Mouse (Mus musculus) neural tube, embryonic 14.5 days (tissue): ENCODE measurements at regions not wholly inside any gene's neighbourhood (a gene's known extent, or its start where the extent isn't known, plus 50 kb on each side); places are given as distances from the start of the nearest gene placed in this dataset.
A peak's percentile ranks its signal among the peaks of the same experiment; 100 is the strongest.

ENCODE experiments used
- ATAC-seq: fragments of 200-750 bp; cut with Nextera tagmentation; 2 replicates; pipeline ENCODE4 v1.8.0; 2017; ENCODE audit warnings: low read depth, mild to moderate bottlenecking, moderate TSS enrichment, moderate library complexity
- H3K27ac ChIP-seq: fragments of 300-500 bp; sonication (generic); 2 replicates; pipeline ENCODE4 v1.5.1; 2014; ENCODE audit warnings: low read depth, mild to moderate bottlenecking, control low read depth, low read length, moderate library complexity, mixed read lengths
- H3K27me3 ChIP-seq: fragments of 300-500 bp; sonication (generic); 2 replicates; pipeline ENCODE4 v1.6.1; 2014; ENCODE audit warnings: low read length; ENCODE audit not compliant: control insufficient read depth, insufficient read depth
- H3K36me3 ChIP-seq: fragments of 300-500 bp; sonication (generic); 2 replicates; pipeline ENCODE4 v1.6.1; 2014; ENCODE audit warnings: low read length, mixed read lengths; ENCODE audit not compliant: control insufficient read depth, insufficient read depth
- H3K4me1 ChIP-seq: fragments of 300-500 bp; sonication (generic); 2 replicates; pipeline ENCODE4 v1.6.1; 2014; ENCODE audit warnings: low read length; ENCODE audit not compliant: control insufficient read depth, insufficient read depth
- H3K4me2 ChIP-seq: fragments of 300-500 bp; sonication (generic); 2 replicates; pipeline ENCODE4 v1.6.1; 2014; ENCODE audit warnings: mild to moderate bottlenecking, low read depth, low read length, control low read depth
- H3K4me3 ChIP-seq: fragments of 300-500 bp; sonication (generic); 2 replicates; pipeline ENCODE4 v1.5.1; 2014; ENCODE audit warnings: low read depth, low read length, control low read depth, mixed read lengths
- H3K9ac ChIP-seq: fragments of 300-500 bp; sonication (generic); replicated peaks from 2 replicates; pipeline ENCODE4 v1.6.1; 2014; ENCODE audit warnings: low read depth, mild to moderate bottlenecking, control low read depth, low read length, mixed read lengths
- H3K9me3 ChIP-seq: fragments of 300-500 bp; sonication (generic); 2 replicates; pipeline ENCODE4 v1.6.1; 2016; ENCODE audit warnings: low read length; ENCODE audit not compliant: control insufficient read depth
- WGBS: fragments of 180-500 bp; shearing (Covaris S2); extraction: QIAGEN DNeasy Blood & Tissue Kit; methylation state at CpG from one replicate; pipeline ENCODE4 v1.1.7; 2014; 5-methylcytosine and 5-hydroxymethylcytosine counted together

GRCm38 (mm10) chr4:47648701-47649100, 174.2 kb downstream of the Sec61b start:
- H3K9me3 ChIP-seq = no peaks in the 10 kb centered on the region
- H3K27me3 ChIP-seq = no peaks in the 10 kb centered on the region
- H3K4me1 ChIP-seq = no peaks in the 10 kb centered on the region
- H3K4me2 ChIP-seq = no peak overlapping the region
- H3K36me3 ChIP-seq = no peaks in the 10 kb centered on the region
- H3K4me3 ChIP-seq = no peak overlapping the region
- no peak overlapping the region for H3K9ac ChIP-seq
- no peak for ATAC-seq
- 58% methylated on average over 8 of the region's 8 CpGs for WGBS
- H3K27ac ChIP-seq = no peak overlapping the region

- H3K9me3 ChIP-seq = no peaks in the 10 kb centered on the region
- ATAC-seq = no peak
- H3K9ac ChIP-seq = no peak overlapping the region
- no peak overlapping the region for H3K4me3 ChIP-seq
- H3K36me3 ChIP-seq = no peaks in the 10 kb centered on the region
- no peaks in the 10 kb centered on the region for H3K27me3 ChIP-seq
- H3K4me1 ChIP-seq = no peaks in the 10 kb centered on the region
- no peak overlapping the region for H3K27ac ChIP-seq
- WGBS = 83% methylated on average over 3 of the region's 3 CpGs
- H3K4me2 ChIP-seq = no peak overlapping the region
Measured at GRCm38 (mm10) chr4:47649951-47650350, 175.5 kb downstream of the Sec61b start.

DNA sequence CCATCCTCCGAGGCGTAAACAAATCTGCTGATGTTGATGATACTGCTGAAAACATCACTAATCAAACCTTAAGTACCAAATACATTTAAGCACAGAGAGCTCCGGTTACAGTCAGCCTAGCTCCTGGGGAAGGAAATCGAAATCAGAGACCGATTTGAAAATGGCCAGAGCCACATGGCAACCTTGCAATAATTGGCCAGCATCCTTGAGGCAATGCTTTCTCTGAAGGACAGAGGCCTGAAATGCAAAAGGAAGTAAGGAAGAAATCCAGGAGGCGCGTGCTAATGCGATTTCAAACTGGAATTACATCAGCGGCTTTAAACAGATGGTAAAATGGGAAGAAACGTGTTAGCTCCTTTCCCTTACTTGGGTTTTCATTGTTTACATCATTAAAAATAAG, 177.1 kb downstream of the Sec61b start:
- Histone ChIP-seq H3K9me3 (no peaks in the 10 kb centered on the region), H3K9ac (no peak overlapping the region), H3K4me1 (no peaks in the 10 kb centered on the region), H3K27me3 (no peaks in the 10 kb centered on the region), H3K4me3 (no peak overlapping the region), H3K4me2 (no peak overlapping the region), H3K36me3 (no peaks in the 10 kb centered on the region), H3K27ac (no peak overlapping the region)
- no peak for ATAC-seq
- 80% methylated on average over 10 of the region's 10 CpGs for WGBS

GRCm38 (mm10) chr4:47653143-47653542, 178.7 kb downstream of the Sec61b start:
- Histone ChIP-seq H3K27me3 (no peaks in the 10 kb centered on the region), H3K9ac (no peak overlapping the region), H3K4me2 (no peak overlapping the region), H3K4me3 (no peak overlapping the region), H3K9me3 (no peaks in the 10 kb centered on the region), H3K27ac (no peak overlapping the region), H3K36me3 (no peaks in the 10 kb centered on the region), H3K4me1 (no peaks in the 10 kb centered on the region)
- peak; percentile 69; the same call in 1 of the 2 replicates for ATAC-seq
- WGBS = 41% methylated on average over 2 of the region's 2 CpGs

- H3K9ac ChIP-seq = no peak overlapping the region
- WGBS = 87% methylated on average over 5 of the region's 5 CpGs
- no peaks in the 10 kb centered on the region for H3K4me1 ChIP-seq
- no peaks in the 10 kb centered on the region for H3K9me3 ChIP-seq
- no peak overlapping the region for H3K27ac ChIP-seq
- ATAC-seq = no peak
- H3K36me3 ChIP-seq = no peaks in the 10 kb centered on the region
- no peak overlapping the region for H3K4me3 ChIP-seq
- no peak overlapping the region for H3K4me2 ChIP-seq
- H3K27me3 ChIP-seq = no peaks in the 10 kb centered on the region
Measured at GRCm38 (mm10) chr4:47669519-47669918, 195.1 kb downstream of the Sec61b start.

DNA sequence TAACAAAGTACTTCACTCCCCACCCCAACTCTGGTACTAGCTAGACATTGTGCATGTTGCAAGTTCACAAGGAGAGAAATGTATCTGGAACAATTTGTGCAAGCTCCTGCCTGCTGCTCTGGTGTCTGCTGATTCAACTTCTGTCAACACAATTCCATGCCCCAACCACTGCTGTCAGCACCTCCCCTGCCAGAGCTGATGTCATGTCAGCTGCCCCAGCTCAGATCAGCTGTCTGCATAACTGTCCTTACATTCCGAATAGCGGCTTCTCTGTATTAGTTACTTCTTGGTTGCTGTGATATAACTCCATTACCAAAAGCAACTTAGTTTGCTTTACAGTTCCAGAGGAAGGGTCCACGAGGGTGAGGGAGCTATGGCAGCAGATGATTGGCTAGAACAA, 196.0 kb downstream of the Sec61b start:
- Histone ChIP-seq H3K4me2 (no peak overlapping the region), H3K9ac (no peak overlapping the region), H3K4me1 (no peaks in the 10 kb centered on the region), H3K9me3 (no peaks in the 10 kb centered on the region), H3K36me3 (no peaks in the 10 kb centered on the region), H3K4me3 (no peak overlapping the region), H3K27me3 (no peaks in the 10 kb centered on the region), H3K27ac (no peak overlapping the region)
- 72% methylated on average over 3 of the region's 3 CpGs for WGBS
- no peak for ATAC-seq

GRCm38 (mm10) chr4:47671362-47671761, 196.9 kb downstream of the Sec61b start:
- Histone ChIP-seq H3K9me3 (no peaks in the 10 kb centered on the region), H3K4me3 (no peak overlapping the region), H3K4me2 (no peak overlapping the region), H3K9ac (no peak overlapping the region), H3K27me3 (no peaks in the 10 kb centered on the region), H3K36me3 (no peaks in the 10 kb centered on the region), H3K4me1 (no peaks in the 10 kb centered on the region), H3K27ac (no peak overlapping the region)
- 98% methylated on average over 5 of the region's 5 CpGs for WGBS
- ATAC-seq = no peak

- no peaks in the 10 kb centered on the region for H3K4me1 ChIP-seq
- ATAC-seq = no peak
- no peak overlapping the region for H3K27ac ChIP-seq
- H3K9me3 ChIP-seq = no peaks in the 10 kb centered on the region
- WGBS = 93% methylated on average over 4 of the region's 4 CpGs
- H3K36me3 ChIP-seq = no peaks in the 10 kb centered on the region
- no peak overlapping the region for H3K4me3 ChIP-seq
- no peak overlapping the region for H3K4me2 ChIP-seq
- H3K9ac ChIP-seq = no peak overlapping the region
- no peaks in the 10 kb centered on the region for H3K27me3 ChIP-seq
Measured at GRCm38 (mm10) chr4:47681141-47681540, 206.7 kb downstream of the Sec61b start.

DNA sequence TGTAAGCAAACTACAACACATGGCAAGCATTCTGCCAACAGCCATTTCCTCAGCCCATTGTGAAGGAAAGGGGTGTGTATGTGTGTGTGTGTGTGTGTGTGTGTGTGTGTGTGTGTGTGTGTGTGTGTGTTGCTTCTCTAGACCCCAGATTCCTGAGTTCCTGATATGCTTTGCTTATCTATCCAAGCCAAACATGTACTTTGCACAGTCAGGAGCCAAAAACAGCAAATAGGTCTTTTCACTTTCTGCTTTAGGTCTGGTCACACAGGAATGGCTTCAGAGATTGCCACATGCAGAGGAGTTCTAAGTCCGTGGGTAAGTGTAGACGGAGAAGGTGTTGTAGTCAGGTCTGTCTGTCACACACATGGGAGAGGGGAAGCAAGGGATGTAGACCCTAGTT, 216.7 kb downstream of the Sec61b start:
- WGBS = 98% methylated on average over 2 of the region's 2 CpGs
- Histone ChIP-seq H3K27me3 (no peaks in the 10 kb centered on the region), H3K9ac (no peak overlapping the region), H3K4me3 (no peak overlapping the region), H3K27ac (no peak overlapping the region), H3K9me3 (no peaks in the 10 kb centered on the region), H3K4me2 (no peak overlapping the region), H3K36me3 (no peaks in the 10 kb centered on the region), H3K4me1 (no peaks in the 10 kb centered on the region)
- no peak for ATAC-seq

GRCm38 (mm10) chr4:47692654-47693053, 218.2 kb downstream of the Sec61b start:
- Histone ChIP-seq H3K4me3 (no peak overlapping the region), H3K4me1 (no peaks in the 10 kb centered on the region), H3K4me2 (no peak overlapping the region), H3K27me3 (no peaks in the 10 kb centered on the region), H3K9me3 (no peaks in the 10 kb centered on the region), H3K9ac (no peak overlapping the region), H3K27ac (no peak overlapping the region), H3K36me3 (no peaks in the 10 kb centered on the region)
- ATAC-seq = no peak
